Mouse (Mus musculus) natural killer cell, adult 2 months (primary cell): ENCODE data around the gene Vsig10.
"Not testable (repeated sequence)": the region's sequence is repeated elsewhere in the genome, so short reads cannot be mapped to it uniquely, and the experiment has no call there.

Experiments used
- DNase-seq, 2 experiments: peaks; one replicate each; pipeline ENCODE4 v3.0.0; 2022; ENCODE audit warnings: low spot score in 2 of 2

The Vsig10 gene

GRCm38 (mm10) chr5:117318741-117319629, at the start of gene Vsig10:
TSS of gene Vsig10 (plus strand) at chr5:117319083.
- DNase-seq = peak; percentile 22 to 34

GRCm38 (mm10) chr5:117269395-117269794, 49.5 kb upstream of the Vsig10 start:
- no peak for DNase-seq

DNA sequence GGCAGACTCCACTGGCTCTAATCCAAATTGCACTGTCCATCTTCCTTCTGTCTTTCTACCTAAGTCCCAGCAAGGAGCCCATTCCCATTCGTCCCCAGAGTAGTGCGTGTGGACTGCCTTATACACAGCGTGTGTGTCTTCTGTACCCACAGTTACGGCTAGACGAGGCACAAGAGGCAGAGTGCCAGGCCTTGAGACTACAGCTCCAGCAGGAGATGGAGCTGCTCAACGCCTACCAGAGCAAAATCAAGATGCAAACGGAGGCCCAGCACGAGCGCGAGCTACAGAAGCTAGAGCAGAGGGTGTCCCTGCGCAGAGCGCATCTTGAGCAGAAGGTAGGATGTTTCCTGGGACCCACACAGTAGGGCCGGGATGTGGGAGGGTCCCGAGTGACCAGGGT, 46.9 kb upstream of the Vsig10 start:
- DNase-seq = no peak

- DNase-seq = no peak
These were observed 44.1 kb upstream of the Vsig10 start for GRCm38 (mm10) chr5:117274817-117275216.

- DNase-seq = no peak
These were observed 41.1 kb upstream of the Vsig10 start for GRCm38 (mm10) chr5:117277784-117278183.

DNA sequence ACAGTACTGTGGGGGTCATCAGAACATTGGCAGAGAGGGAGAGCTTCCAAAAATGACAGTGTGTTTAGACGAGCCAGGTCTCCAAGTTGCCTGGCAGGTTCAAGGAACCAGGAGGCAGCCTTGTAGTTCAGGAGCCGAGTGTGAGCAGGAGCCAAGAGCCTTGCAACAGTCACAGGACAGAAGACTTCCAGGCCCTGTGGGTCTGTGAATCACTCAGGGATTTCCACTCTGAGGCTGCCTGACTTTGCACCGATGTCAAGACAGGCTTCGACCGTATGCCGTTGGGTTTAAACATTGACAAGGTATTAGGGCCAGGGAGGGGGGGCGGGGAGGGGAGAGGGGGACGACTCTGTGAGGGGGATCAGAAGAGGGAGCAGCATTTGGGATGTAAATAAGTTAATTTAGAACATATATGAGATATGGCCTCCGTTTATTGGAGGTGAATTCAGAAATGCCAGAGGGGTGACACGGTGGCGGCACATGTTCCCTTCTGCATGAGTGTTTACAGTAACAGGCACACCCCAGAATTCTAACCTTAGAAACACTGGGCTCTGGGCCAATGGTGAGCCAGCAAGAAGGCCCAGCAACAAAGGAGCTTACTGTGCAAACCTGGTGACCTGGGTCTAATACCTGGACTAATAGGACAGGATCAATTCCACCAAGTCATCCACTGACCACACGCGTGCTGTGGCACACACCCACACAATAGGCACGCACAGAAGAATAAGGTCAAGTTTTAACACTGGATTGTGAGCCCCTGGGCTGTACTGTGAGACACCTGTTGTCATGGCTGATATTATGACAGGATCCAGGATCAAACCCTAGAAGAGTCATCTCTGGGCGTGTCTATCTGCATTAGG, 39.8 kb upstream of the Vsig10 start:
- DNase-seq = no peak

DNA sequence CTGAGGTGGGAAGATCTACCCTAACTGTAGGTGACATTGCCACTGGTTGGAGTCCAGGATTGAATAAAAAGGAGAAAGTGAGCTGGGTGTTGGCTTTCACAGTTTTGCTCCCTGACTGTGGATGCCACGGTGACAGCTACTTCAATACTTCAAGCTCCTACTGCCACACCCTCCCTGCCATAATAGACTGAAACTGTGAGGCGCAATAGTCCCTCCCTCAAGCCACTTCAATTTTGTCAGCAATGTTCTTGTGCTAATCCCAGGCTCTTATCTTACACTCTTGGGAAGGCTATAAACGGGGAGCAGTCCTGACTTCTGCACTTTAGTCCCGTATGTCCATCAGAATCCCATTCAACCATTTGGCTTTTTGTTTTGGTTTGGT, 39.2 kb upstream of the Vsig10 start:
- DNase-seq = no peak

GRCm38 (mm10) chr5:117281536-117281935, 37.3 kb upstream of the Vsig10 start:
- no peak for DNase-seq

DNA sequence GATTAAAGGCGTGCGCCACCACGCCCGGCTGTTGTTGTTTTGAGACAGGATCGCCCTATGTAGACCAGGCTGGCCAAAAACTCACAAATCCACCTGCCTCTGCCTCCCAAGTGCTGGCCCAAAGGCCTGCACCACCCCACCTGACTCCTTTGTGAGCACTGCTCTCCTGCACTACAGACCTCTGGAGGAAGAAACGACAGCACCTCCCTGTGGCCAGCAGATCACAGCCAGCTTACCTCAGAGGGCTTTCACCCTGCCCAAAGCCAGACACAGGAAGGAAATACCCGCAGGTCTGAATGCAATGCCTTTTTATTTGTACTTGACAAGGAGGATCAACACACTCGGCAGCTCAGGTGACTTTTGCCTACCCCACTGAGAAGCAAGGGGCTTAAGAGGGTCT, 36.5 kb upstream of the Vsig10 start:
- DNase-seq = no peak

DNA sequence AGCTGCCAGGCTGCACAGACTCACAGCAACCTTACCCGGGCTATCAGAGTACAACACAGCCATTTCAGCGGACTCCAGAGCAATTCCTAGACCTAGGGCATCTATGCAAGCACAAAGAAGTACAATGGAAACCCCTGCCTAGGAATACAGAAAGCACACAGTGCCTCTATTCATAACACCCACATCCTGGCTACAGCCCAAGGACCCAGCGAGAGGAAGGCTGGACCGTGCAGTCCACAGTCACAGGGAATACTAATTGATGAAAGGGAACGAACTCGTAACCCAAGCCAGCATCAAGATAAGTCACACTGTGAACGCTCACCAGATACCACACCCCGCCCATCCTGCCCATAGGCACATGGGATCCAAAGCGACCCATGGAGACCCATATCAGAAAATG, 34.9 kb upstream of the Vsig10 start:
- no peak for DNase-seq

- DNase-seq = no peak
These were observed 34.2 kb upstream of the Vsig10 start for GRCm38 (mm10) chr5:117284682-117285081.

- no peak for DNase-seq
These were observed 33.6 kb upstream of the Vsig10 start for GRCm38 (mm10) chr5:117285266-117285665.

DNA sequence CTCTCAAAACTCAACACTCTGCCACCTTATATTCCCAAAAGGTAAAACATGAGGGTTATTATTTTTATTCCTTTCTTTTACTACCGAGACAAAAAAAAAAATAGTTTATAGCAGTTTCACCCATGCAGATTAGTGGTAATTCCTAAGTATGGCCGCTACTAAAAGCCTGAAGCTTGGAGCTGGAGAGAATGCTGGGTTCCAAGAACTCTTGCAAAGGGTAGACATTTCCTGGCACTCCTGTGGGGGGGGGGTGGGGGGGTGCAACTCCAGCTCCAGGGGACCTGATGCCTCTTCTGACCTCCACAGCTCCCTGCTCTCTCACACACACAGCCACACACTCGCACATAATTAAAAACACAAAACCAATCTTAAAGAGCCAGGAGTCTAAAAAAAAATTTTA, 32.6 kb upstream of the Vsig10 start:
- DNase-seq = no peak

- DNase-seq = peak; percentile 94
These were observed 31.8 kb upstream of the Vsig10 start, which contains the start of gene Pebp1 for GRCm38 (mm10) chr5:117286831-117287822. TSS of gene Pebp1 (minus strand) at chr5:117287625.

- no peak for DNase-seq
These were observed 29.2 kb upstream of the Vsig10 start for GRCm38 (mm10) chr5:117289646-117290045.

DNA sequence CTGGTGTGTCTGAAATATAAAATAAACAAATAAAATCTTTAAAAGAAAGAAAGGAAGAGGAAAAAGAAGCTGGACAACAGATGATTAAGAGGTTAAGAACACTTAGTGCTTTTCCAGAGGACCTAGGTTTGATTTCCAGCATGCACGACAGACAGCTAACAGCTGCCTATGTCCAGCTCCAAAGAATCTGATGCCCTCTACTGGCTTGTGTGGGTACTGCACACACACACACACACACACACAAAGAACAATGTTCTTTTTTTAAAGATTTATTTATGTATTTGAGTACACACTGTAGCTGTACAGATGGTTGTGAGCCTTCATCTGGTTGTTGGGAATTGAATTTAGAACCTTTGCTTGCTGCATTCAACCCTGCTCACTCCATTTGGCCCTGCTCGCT, 28.8 kb upstream of the Vsig10 start:
- DNase-seq = no peak

GRCm38 (mm10) chr5:117291312-117291711, 27.6 kb upstream of the Vsig10 start:
- DNase-seq = no peak

GRCm38 (mm10) chr5:117292547-117292946, 26.3 kb upstream of the Vsig10 start:
- no peak for DNase-seq

GRCm38 (mm10) chr5:117293776-117294175, 25.1 kb upstream of the Vsig10 start:
- not testable (repeated sequence) for DNase-seq

GRCm38 (mm10) chr5:117295011-117295410, 23.9 kb upstream of the Vsig10 start:
- DNase-seq = no peak

DNA sequence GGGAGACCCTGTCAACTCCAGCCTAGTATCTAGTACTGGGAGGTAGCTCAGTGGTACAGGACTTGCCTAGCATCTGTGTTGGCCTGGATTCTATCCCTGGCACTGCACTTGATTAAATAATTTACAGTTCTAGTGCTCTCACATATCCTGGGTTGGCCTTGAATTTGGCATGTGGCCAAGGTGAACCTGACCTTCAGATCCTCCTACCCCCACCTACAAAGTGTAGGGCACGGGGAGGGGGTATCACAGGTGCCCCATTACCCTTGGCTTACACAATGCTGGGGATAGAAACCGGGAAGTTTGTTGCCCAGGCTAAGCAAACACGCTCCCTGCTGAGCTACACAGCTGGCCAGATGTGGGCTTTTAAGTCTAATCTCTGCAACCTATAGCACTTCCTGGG, 16.0 kb upstream of the Vsig10 start:
- no peak for DNase-seq
